Mouse (Mus musculus): Measurements from ENCODE around the gene Fahd2a. TPM values are rescaled to one million over a fixed set of nuclear protein-coding genes. Genes with fewer than 3 reads are reported as not detected.

Fahd2a gene
- polyA plus RNA-seq, 1 experiment from 2014 or later, result 22.7 TPM

DNA sequence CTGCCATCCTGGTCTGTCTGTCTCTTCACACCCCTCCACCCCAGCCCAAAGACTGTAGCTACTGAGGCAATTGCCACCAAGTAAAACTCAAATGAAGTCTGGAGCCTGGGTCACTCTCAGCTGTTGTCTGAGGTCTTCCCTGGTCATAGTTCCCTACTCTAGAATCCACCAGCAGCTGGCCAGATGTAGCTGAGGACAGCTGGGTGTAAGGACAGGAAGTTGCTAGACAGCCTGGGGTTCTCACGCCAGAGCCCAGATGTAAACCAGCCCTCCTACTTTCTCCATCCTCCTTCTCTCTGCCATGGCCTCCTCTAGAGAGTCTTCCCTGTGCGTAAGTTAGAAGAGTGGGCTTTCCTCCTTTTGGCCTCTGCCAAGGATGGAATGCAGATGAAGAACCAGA, 56.8 kb downstream of the Fahd2a start:
- ATAC-seq (ENCODE audit: insufficient read depth, low FRiP score, low TSS enrichment) (no peak), DNase-seq (ENCODE audit: low spot score) (no peak)
- Histone ChIP-seq H3K9me3 (ENCODE audit: control insufficient read depth, low read length) (no peaks in the 10 kb centered on the region), H3K4me1 (ENCODE audit: control insufficient read depth, insufficient read depth, low read length) (no peaks in the 10 kb centered on the region), H3K27ac (ENCODE audit: low read depth, low read length) (no peak overlapping the region), H3K4me2 (ENCODE audit: low read depth) (no peak overlapping the region), H3K36me3 (ENCODE audit: control insufficient read depth, insufficient read depth, low read length) (no peaks in the 10 kb centered on the region), H3K27me3 (ENCODE audit: control insufficient read depth, insufficient read depth, low read length) (no peaks in the 10 kb centered on the region), H3K4me3 (ENCODE audit: low read depth, low read length) (no peak overlapping the region), H3K9ac (ENCODE audit: low read length) (no peak overlapping the region)
- WGBS, result 71% methylated on average over 2 of the region's 2 CpGs

Other genes with a start within 250 kb of the Fahd2a start
- gene 1810024B03Rik, start 236.3 kb downstream of the Fahd2a start, polyA plus RNA-seq (2014; fragmentation: Nextera tagmentation; extraction: Ambion mirVana), result 1.9 and 4.0 TPM in 2 replicates
- gene Snrnp200, start 236.2 kb downstream of the Fahd2a start, polyA plus RNA-seq (2014; fragmentation: Nextera tagmentation; extraction: Ambion mirVana), result 100 and 110 TPM in 2 replicates
- gene Ciao1, start 196.7 kb downstream of the Fahd2a start, polyA plus RNA-seq (2014; fragmentation: Nextera tagmentation; extraction: Ambion mirVana), result 58.8 and 72.2 TPM in 2 replicates
- 27.4 and 30.4 TPM in 2 replicates for gene Tmem127, start 196.7 kb downstream of the Fahd2a start, polyA plus RNA-seq (2014; fragmentation: Nextera tagmentation; extraction: Ambion mirVana)
- 80.2 and 84.7 TPM in 2 replicates for gene Stard7, start 174.3 kb downstream of the Fahd2a start, polyA plus RNA-seq (2014; fragmentation: Nextera tagmentation; extraction: Ambion mirVana)
- gene Dusp2, start 108.4 kb downstream of the Fahd2a start, polyA plus RNA-seq (2014; fragmentation: Nextera tagmentation; extraction: Ambion mirVana), result 7.0 TPM in 2 replicates
- gene Astl, start 105.9 kb downstream of the Fahd2a start, polyA plus RNA-seq (2014; fragmentation: Nextera tagmentation; extraction: Ambion mirVana), result not detected in 2 replicates
- gene Adra2b, start 81.4 kb downstream of the Fahd2a start, polyA plus RNA-seq (2014; fragmentation: Nextera tagmentation; extraction: Ambion mirVana), result 2.0 and 2.8 TPM in 2 replicates
- gene Gpat2, start 19.4 kb downstream of the Fahd2a start, polyA plus RNA-seq (2014; fragmentation: Nextera tagmentation; extraction: Ambion mirVana), result 0.08 TPM in 1 of 2 replicates, not detected in the other
- 3.1 and 3.4 TPM in 2 replicates for gene Kcnip3, start 77.5 kb upstream of the Fahd2a start, polyA plus RNA-seq (2014; fragmentation: Nextera tagmentation; extraction: Ambion mirVana)
- 0.62 and 0.89 TPM in 2 replicates for gene Prom2, start 96.9 kb upstream of the Fahd2a start, polyA plus RNA-seq (2014; fragmentation: Nextera tagmentation; extraction: Ambion mirVana)
- gene Zfp661, start 142.5 kb upstream of the Fahd2a start, polyA plus RNA-seq (2014; fragmentation: Nextera tagmentation; extraction: Ambion mirVana), result 8.7 and 9.8 TPM in 2 replicates
- 149 and 154 TPM in 2 replicates for gene Mrps5, start 142.7 kb upstream of the Fahd2a start, polyA plus RNA-seq (2014; fragmentation: Nextera tagmentation; extraction: Ambion mirVana)
- 1.1 and 1.2 TPM in 2 replicates for gene Mal, start 212.1 kb upstream of the Fahd2a start, polyA plus RNA-seq (2014; fragmentation: Nextera tagmentation; extraction: Ambion mirVana)